Mouse (Mus musculus) lung, adult 2 months (tissue): ENCODE results near the gene Hdac9.

ENCODE experiments used
- CTCF ChIP-seq: fragments of 200-500 bp; IDR thresholded peaks from 2 replicates; pipeline ENCODE4 v1.5.1; 2011; ENCODE audit warnings: mild to moderate bottlenecking, low read length, control low read depth; ENCODE audit not compliant: insufficient read depth
- POLR2A ChIP-seq: fragments of 200-500 bp; IDR thresholded peaks from 2 replicates; pipeline ENCODE4 v1.6.1; 2011; ENCODE audit warnings: low read depth, mild to moderate bottlenecking, control low read depth, low read length, borderline replicate concordance; ENCODE audit errors: extremely low read depth

DNA sequence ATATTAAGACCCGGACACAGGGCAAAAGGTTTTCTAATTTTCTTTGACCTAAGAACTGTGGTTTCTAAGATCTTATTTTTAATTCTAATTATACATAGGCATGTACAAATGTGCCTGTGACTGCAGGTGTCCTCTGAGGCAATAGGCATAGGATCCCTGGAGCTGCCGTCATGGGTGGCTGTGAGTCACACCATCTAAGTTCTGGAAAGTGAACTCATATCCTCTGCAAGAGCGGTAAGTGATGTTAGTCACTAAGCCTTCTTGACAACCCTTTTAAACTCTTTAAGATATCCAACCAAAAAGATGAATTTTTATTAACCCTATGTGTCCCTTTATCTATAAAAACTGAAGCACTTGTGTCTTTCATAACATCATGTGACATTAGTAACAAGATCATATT lies 304.4 kb downstream of the Hdac9 start:
- TF ChIP-seq POLR2A, result no peak
- TF ChIP-seq CTCF, result no peak
